Mouse (Mus musculus) embryo, embryonic 10 days (tissue): ENCODE data around the gene Gm45208.

Experiments
- DNase-seq: peaks from one replicate; pipeline ENCODE4 v3.0.0-alpha.2; 2015; ENCODE audit warnings: low spot score

Gene Gm45208

GRCm38 (mm10) chrX:7775501-7776205 lies 53.6 kb downstream of the Gm45208 start:
- no peak for DNase-seq

- DNase-seq: peak; percentile 59
Measured at GRCm38 (mm10) chrX:7776329-7777082, 54.5 kb downstream of the Gm45208 start.

GRCm38 (mm10) chrX:7778450-7779244 lies 56.6 kb downstream of the Gm45208 start:
- DNase-seq: no peak

GRCm38 (mm10) chrX:7779294-7779693 lies 57.2 kb downstream of the Gm45208 start:
- no peak for DNase-seq
